Mouse (Mus musculus): ENCODE measurements around the gene Slc34a1. TPM values are rescaled to one million over a fixed set of nuclear protein-coding genes. Genes with fewer than 3 reads are reported as not detected.
A peak's percentile ranks its signal among the peaks of the same experiment; 100 is the strongest.
"Not testable (repeated sequence)": the region's sequence is repeated elsewhere in the genome, so short reads cannot be mapped to it uniquely, and the experiment has no call there.

The Slc34a1 gene
- total RNA-seq, 2 experiments from 2014 or later: not detected

DNA sequence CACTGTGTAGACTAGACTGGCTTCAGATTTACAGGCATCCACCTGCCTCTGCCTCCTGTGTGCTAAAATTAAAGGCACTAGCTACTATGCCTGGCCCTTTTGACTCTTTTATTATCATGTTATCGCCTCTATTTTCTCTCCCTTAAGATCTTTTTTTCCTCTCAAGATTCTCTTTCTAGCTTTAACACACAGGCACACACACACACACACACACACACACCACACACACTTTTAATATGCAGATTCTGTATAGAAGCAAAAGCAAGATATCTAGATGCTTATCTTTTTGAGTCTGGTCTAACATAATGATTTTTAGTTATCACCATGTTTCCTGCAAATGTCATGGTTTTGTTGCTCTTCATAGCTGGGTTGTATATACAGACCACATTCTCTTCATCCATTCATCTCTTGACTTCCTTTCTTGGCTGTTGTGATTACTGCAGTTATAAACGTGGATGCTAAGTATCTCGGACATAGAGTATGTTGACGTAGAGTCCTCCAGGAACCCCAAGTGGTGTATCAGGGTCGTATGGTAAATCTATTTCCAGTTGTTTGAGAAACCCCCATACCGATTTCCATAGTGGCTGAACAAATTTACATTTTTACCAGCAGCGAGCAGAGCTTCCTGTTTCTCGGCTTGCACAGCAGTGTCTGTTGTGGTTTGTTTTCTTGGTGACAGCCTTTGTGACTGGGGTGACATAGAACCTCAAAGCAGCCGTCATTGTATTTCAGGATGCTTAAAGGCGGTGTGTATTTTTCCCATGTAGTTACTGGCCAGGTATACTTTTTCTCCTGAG lies 34.1 kb downstream of the Slc34a1 start:
- DNase-seq (ENCODE audit: low spot score): no peak
- intact Hi-C loops (cut with DNase I): no loop called here

DNA sequence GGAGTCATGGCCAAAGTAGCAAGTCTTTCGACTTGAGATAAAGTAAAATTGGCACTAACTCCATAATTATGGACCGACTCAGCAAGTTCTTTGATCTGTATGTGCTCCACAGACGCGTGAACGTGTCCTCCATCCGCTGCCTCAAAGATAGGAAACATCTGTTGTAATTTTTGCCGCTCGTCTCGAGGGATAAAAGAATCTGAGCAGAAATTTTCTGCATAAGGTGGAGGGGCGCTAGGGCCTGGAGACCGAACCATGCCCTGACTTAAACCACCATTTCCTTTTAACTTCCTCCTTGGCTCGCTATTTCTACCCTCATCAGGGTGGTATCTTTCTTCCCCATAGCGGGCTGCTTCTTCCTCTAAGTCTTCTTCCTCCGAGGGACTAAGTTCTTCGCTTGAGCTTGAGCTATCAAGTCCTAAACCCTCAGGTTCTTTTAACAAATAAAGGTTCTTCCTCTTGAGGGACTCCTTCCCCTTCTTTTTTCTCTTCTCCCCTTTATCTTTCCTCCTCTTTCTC lies 39.2 kb downstream of the Slc34a1 start:
- intact Hi-C loops (cut with DNase I); DNase-seq (ENCODE audit: low spot score): not testable (repeated sequence)

DNA sequence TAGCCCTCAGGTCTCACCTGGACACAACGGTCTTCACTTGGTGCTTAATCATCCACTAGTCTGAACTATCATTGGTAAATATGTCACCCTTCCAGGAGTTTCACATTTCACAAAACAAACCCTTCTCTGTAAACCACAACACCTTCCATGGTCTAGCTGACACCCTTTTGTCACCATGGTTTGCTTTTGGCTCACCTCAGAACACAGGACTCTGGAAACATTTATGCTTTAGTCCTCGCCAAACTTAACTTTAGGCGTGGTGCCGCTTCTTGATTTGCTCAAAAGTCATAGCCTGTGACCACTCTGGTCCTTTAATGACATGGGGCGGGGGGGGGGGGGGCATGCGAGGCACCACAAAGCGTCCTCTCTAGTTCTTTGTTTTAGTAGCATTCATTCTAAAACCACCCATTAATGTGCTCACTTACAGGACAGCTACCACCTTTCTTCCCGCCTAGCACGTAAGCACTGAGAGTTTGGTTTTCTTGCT lies 45.9 kb downstream of the Slc34a1 start:
- intact Hi-C loops (cut with DNase I): no loop called here
- DNase-seq (ENCODE audit: low spot score): no peak

DNA sequence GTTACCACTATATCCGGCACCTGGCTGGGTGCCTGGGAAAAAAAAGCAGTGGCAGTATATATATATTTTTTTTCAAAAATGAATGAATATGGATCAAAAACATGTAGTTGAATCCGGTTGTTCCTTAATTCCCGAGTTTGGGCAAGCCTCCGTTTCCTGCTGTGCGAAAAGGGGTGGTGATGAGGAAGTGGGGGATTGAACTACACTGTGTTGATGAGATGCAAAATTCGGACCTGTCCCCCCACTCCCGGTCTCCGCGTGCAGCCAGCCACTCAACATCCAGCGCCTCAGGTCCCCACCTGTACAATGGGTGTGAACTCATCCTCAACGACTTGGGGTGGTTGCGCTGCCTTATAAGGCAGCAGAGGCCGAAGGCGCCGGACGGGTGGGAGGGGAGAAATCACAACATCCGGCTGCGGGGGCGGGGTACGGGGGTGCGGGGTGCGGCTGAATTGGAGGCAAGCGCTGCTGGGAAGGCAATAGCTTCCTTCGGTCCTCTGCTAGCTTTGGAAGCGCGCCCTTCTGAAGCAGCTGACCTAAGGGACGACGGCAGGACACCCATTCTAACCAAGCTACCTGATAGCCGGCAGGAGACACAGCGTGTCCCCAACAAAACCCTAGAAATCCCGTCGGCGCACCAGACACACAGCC lies 46.4 kb downstream of the Slc34a1 start:
- DNase-seq (ENCODE audit: low spot score): no peak
- intact Hi-C loops (cut with DNase I): no loop called here

DNA sequence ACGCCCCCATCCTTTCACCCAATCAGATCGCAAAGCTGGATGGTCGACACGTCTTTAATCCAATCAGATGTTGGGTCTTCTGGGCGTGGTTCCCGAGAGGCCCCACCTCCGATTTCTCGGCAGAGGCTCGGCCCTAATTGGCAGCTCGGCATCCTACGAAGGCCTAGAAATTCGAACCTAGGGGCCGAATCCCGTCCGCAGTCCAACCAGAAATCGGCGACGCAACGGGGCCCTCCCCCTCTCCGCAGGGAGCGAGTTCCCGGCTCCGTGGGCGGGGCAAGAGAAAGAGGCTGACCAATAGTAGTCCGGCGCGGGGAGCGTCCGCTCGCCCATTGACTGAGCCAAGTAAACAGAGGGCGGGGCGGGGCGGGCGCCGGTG lies 46.9 kb downstream of the Slc34a1 start, which contains the start of gene Grk6:
TSS of gene Grk6 (plus strand) at position 136 of the 379 bp plus-strand sequence.
- DNase-seq (ENCODE audit: low spot score): peak; percentile 100
- intact Hi-C loops (cut with DNase I): no loop called here

DNA sequence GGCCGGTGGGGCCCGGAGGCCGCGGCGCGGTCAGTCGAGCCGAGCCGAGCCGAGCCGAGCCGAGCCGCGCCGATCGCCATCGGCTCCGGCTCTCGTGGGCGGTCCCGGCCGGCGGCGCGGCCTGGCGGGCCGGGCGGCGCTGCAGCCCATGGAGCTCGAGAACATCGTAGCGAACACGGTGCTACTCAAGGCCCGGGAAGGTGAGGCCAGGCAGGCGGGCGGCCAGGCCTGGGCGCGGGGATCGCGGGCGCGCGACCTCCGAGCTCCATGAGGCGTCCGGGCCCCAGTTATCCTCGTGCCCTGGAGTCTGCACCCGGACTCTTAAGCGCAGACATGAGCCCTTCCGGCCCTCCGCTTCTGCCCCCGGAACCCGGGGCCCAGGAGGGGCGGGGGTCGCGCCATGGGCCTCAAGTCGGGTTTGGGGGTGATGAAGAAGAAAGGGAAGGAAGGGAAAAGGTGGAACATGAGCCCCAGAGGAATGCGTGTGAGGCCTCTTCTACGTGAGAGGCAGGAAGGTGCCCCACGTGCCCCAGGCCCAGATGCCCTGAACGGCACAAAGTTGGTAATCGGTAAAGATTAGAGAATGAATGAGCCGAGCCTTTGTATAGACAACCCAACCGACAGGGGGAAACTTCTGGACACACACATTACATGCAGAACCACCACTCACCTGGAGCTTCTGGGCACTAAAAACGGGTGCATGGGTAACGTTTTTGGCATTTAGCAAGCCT lies 47.5 kb downstream of the Slc34a1 start:
- no peak for DNase-seq (ENCODE audit: low spot score)
- intact Hi-C loops (cut with DNase I): loop anchor here (2.0 kb wide), 1 partner anchor 25 kb away; no protein-coding TSS in a partner anchor

DNA sequence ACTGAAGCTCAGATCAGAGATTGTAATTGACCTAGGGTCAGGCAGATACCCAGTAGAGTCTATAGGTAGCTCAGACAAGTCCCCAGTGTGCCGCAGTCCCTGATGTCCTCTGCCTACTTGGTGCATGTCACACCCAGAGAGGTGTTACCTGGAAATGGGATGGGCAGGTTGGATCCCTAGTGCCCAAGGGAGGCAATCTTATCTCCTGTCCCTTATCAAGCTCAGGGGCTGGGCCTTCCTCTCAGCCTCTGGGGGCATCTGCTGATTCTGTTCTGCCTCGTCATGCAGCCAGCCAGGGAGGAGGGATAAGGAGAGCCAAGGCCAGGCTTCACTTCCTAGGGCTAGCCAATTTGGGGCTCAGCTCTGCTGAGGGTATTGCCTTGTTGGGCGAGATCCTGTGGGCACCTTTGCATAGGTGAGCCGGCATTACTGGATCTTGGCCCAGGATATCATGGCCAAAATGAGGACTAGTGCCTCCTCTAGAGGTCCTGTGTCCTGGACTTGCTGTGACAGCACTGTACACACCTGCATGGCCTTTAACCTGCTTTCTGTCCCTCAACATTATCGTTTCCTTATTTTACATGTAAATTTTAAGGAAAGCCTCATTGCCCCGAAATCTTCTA lies 48.6 kb downstream of the Slc34a1 start:
- intact Hi-C loops (cut with DNase I): loop anchor here (2.0 kb wide), 1 partner anchor 24 kb away; no protein-coding TSS in a partner anchor
- DNase-seq (ENCODE audit: low spot score): no peak

DNA sequence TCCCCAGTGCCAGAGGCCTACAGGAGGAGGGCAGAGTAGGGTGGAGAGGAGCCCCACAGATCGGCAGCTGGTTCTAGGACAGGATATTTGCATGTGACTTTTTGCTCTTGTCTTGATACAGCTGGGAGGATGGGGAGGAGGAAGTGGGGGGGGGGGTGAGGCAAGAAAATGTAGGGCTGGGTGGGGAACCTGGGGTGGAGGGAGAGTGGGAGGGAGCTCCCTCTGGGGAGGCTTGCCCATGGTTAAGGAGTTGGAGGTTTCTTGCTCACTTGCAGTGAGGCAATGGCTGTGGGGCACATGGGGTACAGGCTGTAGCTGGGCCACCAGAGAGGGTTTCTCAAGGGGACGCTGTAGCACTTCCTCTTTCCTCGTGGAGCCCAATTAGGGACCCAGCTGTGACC lies 49.6 kb downstream of the Slc34a1 start:
- no peak for DNase-seq (ENCODE audit: low spot score)
- intact Hi-C loops (cut with DNase I): loop anchor here (2.0 kb wide), 1 partner anchor 23 kb away; no protein-coding TSS in a partner anchor

DNA sequence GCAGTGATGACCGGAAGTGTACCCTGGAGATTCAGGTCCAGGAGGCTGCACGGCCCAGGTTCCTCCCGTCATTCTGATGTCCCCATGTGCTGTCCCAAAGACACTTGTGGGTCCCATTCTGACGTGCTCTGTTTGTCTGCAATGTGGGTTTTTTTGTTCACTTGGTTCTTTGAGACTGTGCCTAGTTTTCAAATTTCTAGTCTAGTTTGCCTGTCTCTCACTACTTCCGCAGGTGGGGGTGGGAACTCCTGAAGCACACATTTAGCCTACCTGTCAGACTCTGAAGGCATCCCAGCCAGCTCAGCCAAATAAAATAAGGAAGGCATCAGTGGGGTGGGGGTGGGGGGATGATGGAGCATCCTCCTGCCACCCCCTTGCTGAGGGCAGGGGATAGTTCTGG lies 50.1 kb downstream of the Slc34a1 start:
- no peak for DNase-seq (ENCODE audit: low spot score)

DNA sequence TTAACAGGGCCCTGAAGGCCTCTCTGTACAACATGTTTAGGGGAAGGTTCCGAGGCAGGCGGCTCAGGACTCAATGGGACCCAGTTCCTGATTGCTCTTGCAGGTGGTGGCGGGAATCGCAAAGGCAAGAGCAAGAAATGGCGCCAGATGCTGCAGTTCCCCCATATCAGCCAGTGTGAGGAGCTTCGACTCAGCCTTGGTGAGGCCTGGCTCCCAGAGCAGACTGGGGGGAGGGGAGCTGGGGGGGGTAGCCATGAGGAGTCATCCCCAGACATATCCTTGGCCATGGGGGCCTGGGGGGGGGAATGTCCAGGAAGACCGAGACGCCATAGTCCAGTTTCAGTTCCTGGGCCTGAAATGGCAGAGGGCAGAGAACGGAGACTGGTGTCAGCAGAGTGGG lies 51.2 kb downstream of the Slc34a1 start:
- no peak for DNase-seq (ENCODE audit: low spot score)
- intact Hi-C loops (cut with DNase I): no loop called here

More for the DNA sequence above, 50.1 kb downstream of the Slc34a1 start:
- intact Hi-C loops (cut with DNase I): no loop called here

DNA sequence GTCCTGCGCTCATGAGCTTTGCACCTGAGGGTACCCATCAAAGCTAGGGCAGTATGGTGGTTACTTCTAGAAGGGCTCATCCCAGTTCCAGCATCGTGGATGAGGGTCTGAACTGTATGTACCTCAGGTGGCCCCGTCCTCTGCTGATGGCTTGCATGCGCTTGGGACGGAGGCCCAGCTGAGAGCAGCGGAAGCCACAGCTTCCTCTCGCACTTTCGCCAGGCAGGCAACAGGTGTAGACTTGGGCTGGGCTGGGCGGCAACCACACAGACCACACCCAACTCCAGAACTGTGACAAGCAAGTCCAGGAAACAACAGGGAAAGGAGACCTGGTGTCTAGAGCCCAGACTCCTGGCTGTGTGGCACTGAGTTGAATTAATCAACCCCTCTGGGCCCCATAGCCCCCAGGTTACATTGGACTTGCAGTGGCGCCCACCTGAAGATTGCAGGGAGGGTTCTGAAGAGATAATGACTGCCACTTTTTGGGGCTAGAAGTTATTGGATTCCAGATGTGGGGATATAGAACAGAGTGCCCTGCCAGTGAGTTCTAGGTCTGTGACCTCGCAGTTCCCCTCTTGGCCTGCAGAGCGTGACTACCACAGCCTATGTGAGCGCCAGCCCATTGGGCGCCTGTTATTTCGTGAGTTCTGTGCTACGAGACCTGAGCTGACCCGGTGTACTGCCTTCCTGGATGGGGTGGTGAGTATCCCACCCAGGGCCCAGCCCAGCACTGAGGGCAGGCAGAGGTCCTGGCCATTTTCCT lies 51.9 kb downstream of the Slc34a1 start:
- no peak for DNase-seq (ENCODE audit: low spot score)
- intact Hi-C loops (cut with DNase I): no loop called here

DNA sequence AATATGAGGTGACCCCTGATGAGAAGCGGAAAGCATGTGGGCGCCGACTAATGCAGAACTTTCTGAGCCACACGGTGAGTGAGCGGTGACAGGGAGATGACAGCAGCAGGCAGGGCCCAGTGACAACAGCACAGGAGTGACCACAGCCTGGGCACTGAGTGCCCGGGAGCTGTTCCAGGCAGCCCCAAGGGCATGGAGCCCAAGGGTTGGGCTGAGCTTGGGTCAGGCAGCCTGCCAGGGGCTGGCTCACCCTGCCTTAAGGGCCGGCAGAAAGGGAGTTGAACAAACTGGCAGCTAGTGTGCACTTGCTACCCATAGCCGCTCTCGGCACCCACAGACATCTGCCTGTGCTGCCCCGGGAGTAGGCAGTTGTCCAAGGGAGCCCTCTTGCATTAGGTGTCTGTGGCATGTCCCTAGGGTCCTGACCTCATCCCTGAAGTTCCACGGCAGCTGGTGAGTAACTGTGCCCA lies 52.6 kb downstream of the Slc34a1 start:
- peak; percentile 70 for DNase-seq (ENCODE audit: low spot score)
- intact Hi-C loops (cut with DNase I): no loop called here

DNA sequence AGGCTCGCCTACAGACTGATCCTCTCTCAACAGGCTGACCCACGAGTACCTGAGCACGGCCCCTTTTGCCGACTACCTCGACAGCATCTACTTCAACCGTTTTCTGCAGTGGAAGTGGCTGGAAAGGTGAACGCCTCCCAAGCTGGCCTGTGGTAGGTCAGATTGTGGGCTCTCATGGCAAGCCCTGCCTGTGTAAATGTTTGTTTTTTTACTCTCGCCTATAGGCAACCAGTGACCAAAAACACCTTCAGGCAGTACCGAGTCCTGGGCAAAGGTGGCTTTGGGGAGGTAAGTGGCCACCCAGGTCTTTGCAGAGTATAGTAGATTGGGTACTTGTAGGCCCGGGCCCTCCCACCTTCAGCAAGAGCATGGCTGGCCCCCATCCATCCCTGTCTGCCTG lies 53.3 kb downstream of the Slc34a1 start:
- DNase-seq (ENCODE audit: low spot score): no peak
- intact Hi-C loops (cut with DNase I): no loop called here

DNA sequence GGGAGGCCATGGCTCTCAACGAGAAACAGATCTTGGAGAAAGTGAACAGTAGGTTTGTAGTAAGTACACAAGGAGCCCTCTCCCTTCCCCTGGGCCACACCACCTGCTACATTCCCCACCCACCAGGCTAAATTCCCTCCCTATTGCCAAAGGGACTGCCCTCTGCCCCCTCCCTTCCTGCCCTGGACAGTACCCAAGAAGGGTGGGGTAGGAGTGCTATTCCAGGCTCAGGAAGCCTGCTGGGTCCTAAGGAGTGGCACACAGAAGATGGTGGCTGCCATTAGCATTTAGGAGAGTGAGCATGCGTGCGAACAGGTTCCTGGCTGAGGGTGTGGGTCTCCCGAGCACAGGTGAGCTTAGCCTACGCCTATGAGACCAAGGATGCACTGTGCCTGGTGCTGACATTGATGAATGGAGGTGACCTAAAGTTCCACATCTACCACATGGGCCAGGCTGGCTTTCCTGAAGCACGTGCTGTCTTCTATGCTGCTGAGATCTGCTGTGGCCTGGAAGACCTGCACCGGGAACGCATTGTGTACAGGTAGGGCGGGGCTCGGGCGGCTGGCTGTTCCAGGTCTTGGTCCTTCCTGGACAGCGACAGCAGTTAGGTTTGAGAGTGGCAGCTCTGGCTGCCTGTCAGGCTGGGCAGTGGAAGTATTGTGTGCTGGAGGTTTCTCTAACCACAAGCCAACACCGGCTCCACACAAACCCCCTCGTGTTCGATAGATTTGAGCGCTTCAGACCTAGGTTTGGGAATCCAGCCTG lies 54.0 kb downstream of the Slc34a1 start:
- DNase-seq (ENCODE audit: low spot score): no peak
- intact Hi-C loops (cut with DNase I): no loop called here

DNA sequence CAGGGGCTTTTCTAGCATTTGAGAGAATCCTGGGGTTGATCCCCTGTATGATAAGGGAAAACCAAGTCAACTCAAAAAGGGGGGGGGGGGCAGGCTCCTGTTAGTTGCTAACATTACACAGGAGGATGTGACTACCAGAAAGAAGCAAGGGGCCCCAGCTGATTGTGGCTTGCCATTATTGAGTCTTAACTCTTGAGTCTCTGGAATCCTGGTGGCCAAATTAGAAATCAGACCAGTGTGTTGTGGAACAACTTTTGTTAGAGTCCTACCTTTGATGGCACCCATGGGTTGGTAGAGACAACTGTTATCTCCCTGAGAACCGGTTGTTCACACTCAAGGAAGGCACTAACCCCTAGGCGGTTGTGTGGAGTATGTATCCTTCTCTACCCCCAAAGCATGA lies 65.0 kb downstream of the Slc34a1 start:
- intact Hi-C loops (cut with DNase I): no loop called here
- no peak for DNase-seq (ENCODE audit: low spot score)

DNA sequence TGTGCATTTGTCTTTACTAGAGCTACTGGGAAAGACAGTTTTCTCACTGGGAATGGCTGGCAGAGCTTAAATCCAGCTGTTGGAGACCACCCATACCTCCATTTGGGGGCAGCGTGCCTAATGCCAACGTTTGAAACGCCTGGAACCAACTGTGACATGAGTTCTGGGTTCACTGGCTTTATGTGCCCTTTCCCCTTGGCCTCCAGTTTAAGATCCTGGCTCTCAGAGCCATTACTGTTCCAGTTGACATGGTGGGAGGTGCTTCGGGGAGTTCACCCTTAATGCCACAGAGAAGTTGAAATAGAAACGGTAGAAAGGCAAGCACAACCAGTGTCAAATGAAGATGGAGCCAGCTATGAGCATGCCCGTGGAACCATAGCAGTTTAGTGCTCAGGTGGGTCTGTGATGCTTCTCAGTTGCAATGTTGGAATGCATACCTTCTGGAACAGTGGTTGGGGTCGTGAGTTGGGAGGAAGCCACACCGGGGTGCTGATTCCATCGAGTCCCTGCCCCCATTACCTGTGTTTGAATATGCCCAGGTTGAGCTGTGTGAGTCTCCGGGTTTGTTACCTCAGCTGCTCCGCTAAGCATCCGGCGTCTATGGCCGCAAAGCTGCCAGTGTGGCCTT lies 65.5 kb downstream of the Slc34a1 start:
- no peak for DNase-seq (ENCODE audit: low spot score)
- intact Hi-C loops (cut with DNase I): no loop called here

DNA sequence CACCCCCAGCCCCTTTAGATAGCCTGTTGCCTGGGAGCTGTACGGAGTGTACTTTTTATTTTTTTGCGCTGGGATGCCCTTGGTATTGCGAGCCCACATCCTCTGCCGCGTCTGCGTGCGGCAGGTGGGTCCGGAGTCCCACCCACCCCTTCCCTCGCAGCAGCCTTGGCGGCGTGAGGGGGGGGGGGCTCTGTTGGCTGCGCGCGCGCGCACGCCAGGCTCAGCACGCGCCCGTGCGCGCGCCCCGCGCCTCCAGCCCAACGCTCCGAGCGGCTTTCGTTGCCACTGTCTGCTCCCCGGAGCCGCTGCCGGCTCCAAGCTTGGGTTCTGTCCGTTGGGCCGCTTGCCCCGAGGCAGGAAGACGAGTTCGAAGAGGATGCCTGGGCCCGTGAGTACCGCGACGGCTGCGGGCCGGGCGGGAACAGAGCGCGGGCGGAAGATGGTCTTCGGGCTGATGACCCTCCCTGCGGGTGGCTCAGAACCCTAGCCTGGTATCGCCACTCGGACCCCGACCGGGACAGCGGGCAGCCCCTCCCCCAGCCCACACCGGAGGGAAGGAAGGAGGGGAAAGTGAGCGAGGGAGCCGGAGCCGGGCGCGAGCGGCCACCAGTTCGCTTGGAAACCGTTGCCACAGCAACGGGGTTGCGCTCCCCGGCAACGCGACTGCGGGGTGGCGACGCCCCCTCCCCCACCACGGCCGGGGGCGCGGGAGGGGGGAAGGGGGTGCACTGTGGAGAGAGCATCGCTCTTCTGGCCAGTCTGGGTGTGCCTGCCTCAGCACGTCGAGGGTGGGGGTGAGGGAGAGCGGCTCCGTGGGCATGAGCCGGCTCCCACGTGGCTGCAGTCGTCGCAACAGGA lies 66.3 kb downstream of the Slc34a1 start, which contains the start of gene Prr7:
TSS of gene Prr7 (plus strand) at position 241 of the 858 bp plus-strand sequence.
- DNase-seq (ENCODE audit: low spot score): no peak
- intact Hi-C loops (cut with DNase I): no loop called here

Data from heart, postnatal 25 days (tissue).